Mouse (Mus musculus): ENCODE measurements around the gene Cdk1. TPM values are rescaled to one million over a fixed set of nuclear protein-coding genes. Genes with fewer than 3 reads are reported as not detected.

Gene Cdk1
- polyA plus RNA-seq, 1 experiment from 2014 or later = 179 TPM

DNA sequence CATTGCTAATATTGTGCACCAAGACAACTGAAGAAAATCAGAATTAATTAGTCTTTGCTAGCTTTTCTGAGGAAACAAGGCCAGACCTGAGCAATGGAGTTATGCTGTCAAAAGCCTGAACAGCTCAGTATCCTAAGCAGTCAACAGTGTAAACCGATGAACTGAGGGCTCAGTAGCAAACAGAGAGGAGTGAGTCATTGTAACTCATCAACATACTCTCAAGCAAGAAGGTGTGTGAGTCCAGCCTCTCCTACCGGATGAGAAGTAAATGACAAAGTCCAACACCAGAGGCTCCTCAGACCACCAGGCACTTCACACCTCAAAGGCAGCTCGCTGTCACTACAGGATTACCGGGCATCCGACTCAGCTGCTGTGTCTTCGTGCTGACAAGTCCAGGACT is 12.7 kb downstream of the Cdk1 start:
- ATAC-seq (replicated peaks) = no peak
- Histone ChIP-seq H3K4me3 (no peak overlapping the region), H3K4me1 (peaks cover 5% of the 10 kb centered on the region), H3K9ac (replicated peaks) (no peak overlapping the region), H3K36me3 (no peaks in the 10 kb centered on the region), H3K27me3 (no peaks in the 10 kb centered on the region), H3K9me3 (no peaks in the 10 kb centered on the region), H3K4me2 (replicated peaks) (no peak overlapping the region), H3K27ac (replicated peaks) (no peak overlapping the region)
- 93% methylated on average over 6 of the region's 6 CpGs for WGBS

- H3K4me1 ChIP-seq = peaks cover 19% of the 10 kb centered on the region
- no peaks in the 10 kb centered on the region for H3K9me3 ChIP-seq
- 89% methylated on average over 11 of the region's 11 CpGs for WGBS
- no peak for ATAC-seq (replicated peaks)
- H3K27me3 ChIP-seq = no peaks in the 10 kb centered on the region
- H3K36me3 ChIP-seq = no peaks in the 10 kb centered on the region
- H3K4me3 ChIP-seq = no peak overlapping the region
- H3K4me2 ChIP-seq (replicated peaks) = no peak overlapping the region
- H3K9ac ChIP-seq (replicated peaks) = no peak overlapping the region
- no peak overlapping the region; the same call in 1 of the 2 replicates for H3K27ac ChIP-seq (replicated peaks)
These were observed 16.5 kb downstream of the Cdk1 start for GRCm38 (mm10) chr10:69336219-69336618.

GRCm38 (mm10) chr10:69335611-69336010 is 17.1 kb downstream of the Cdk1 start:
- 81% methylated on average over 4 of the region's 4 CpGs for WGBS
- 0 out of 2 replicates have a peak, but pooled peaks have one; percentile 23 for ATAC-seq (replicated peaks)
- peak overlapping the region; percentile 73 for H3K27ac ChIP-seq (replicated peaks)
- H3K27me3 ChIP-seq = no peaks in the 10 kb centered on the region
- no peak overlapping the region for H3K9ac ChIP-seq (replicated peaks)
- H3K9me3 ChIP-seq = no peaks in the 10 kb centered on the region
- H3K4me3 ChIP-seq = no peak overlapping the region
- H3K36me3 ChIP-seq = no peaks in the 10 kb centered on the region
- H3K4me2 ChIP-seq (replicated peaks) = no peak overlapping the region
- peaks cover 19% of the 10 kb centered on the region for H3K4me1 ChIP-seq

GRCm38 (mm10) chr10:69335195-69335536 is 17.6 kb downstream of the Cdk1 start:
- no peak overlapping the region for H3K9ac ChIP-seq (replicated peaks)
- no peak overlapping the region for H3K4me2 ChIP-seq (replicated peaks)
- H3K36me3 ChIP-seq = no peaks in the 10 kb centered on the region
- no peak overlapping the region for H3K4me3 ChIP-seq
- H3K4me1 ChIP-seq = peaks cover 19% of the 10 kb centered on the region
- H3K27ac ChIP-seq (replicated peaks) = peak overlapping the region; percentile 73
- WGBS = 25% methylated on average over 7 of the region's 7 CpGs
- no peaks in the 10 kb centered on the region for H3K27me3 ChIP-seq
- H3K9me3 ChIP-seq = no peaks in the 10 kb centered on the region
- ATAC-seq (replicated peaks) = no peak

- H3K27ac ChIP-seq (replicated peaks) = peak overlapping the region; percentile 73
- H3K4me3 ChIP-seq = no peak overlapping the region
- H3K27me3 ChIP-seq = no peaks in the 10 kb centered on the region
- no peak overlapping the region for H3K4me2 ChIP-seq (replicated peaks)
- H3K36me3 ChIP-seq = no peaks in the 10 kb centered on the region
- H3K9me3 ChIP-seq = no peaks in the 10 kb centered on the region
- H3K9ac ChIP-seq (replicated peaks) = no peak overlapping the region
- ATAC-seq (replicated peaks) = peak; percentile 39; the same call in 1 of the 2 replicates
- H3K4me1 ChIP-seq = peaks cover 19% of the 10 kb centered on the region
- 29% methylated on average over 16 of the region's 16 CpGs for WGBS
These were observed 18.2 kb downstream of the Cdk1 start for GRCm38 (mm10) chr10:69334271-69335194.

GRCm38 (mm10) chr10:69333212-69333611 is 19.5 kb downstream of the Cdk1 start:
- WGBS = 90% methylated on average over 11 of the region's 11 CpGs
- no peak overlapping the region for H3K4me3 ChIP-seq
- no peaks in the 10 kb centered on the region for H3K36me3 ChIP-seq
- no peak for ATAC-seq (replicated peaks)
- H3K4me1 ChIP-seq = peaks cover 19% of the 10 kb centered on the region
- no peak overlapping the region for H3K4me2 ChIP-seq (replicated peaks)
- no peaks in the 10 kb centered on the region for H3K27me3 ChIP-seq
- H3K27ac ChIP-seq (replicated peaks) = no peak overlapping the region
- no peak overlapping the region for H3K9ac ChIP-seq (replicated peaks)
- H3K9me3 ChIP-seq = no peaks in the 10 kb centered on the region

- H3K27me3 ChIP-seq = no peaks in the 10 kb centered on the region
- no peak overlapping the region for H3K9ac ChIP-seq (replicated peaks)
- no peak for ATAC-seq (replicated peaks)
- no peak overlapping the region for H3K4me3 ChIP-seq
- no peak overlapping the region for H3K27ac ChIP-seq (replicated peaks)
- peaks cover 21% of the 10 kb centered on the region for H3K4me1 ChIP-seq
- H3K4me2 ChIP-seq (replicated peaks) = no peak overlapping the region
- H3K36me3 ChIP-seq = no peaks in the 10 kb centered on the region
- WGBS = 87% methylated on average over 6 of the region's 6 CpGs
- no peaks in the 10 kb centered on the region for H3K9me3 ChIP-seq
These were observed 21.5 kb downstream of the Cdk1 start for GRCm38 (mm10) chr10:69331231-69331630.

DNA sequence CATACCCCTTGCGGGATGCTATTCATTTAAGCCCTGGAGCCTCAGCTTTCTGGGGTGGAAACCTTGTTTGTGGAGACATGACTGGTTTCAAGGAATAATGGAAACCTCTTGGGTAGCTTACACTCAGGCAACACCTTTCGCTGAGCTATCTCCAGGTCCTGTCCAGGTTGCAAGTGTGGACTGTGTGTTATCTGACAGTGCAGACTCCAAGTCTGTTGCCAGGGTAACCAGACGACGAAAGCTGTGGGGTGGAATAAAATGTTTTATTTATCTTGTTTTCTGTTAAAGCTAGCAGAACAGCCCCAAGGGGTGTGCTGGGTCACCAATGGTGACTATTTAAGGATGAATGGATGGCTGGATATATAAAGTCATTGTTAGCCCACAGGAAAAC is 24.1 kb downstream of the Cdk1 start:
- Histone ChIP-seq H3K4me2 (replicated peaks) (no peak overlapping the region), H3K4me1 (peaks cover 3% of the 10 kb centered on the region), H3K9ac (replicated peaks) (no peak overlapping the region), H3K4me3 (no peak overlapping the region), H3K27ac (replicated peaks) (no peak overlapping the region), H3K27me3 (no peaks in the 10 kb centered on the region), H3K9me3 (no peaks in the 10 kb centered on the region), H3K36me3 (no peaks in the 10 kb centered on the region)
- WGBS = 65% methylated on average over 4 of the region's 4 CpGs
- ATAC-seq (replicated peaks) = no peak

DNA sequence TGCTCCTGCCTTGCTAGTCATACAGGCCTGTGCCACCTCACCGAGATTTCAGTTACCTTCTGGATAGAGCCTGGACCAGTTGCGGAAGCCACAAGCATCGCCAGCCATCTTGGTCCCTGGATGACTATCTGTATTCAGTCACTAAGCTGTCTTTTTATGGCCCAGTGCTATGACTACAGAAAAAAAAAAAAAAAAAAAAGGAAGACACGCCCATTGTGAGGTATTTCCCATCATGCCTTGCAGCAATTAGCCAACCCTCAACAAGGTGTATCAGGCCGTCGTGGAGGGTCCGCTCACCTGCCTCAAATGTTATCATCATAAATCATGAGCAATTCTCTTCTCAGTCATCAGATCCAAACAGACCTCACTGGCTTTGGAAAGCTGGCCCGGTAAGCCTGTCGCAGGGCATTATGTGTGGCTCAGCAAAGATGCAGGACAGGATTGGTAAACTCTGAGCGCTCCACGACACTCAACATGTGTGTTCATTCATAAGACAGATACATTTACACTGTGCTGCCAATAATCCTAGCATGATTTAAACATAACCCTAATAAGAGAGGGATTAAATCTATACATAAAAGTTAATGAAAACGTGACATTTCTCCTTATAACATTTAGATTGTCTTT is 24.6 kb downstream of the Cdk1 start:
- no peak overlapping the region for H3K27ac ChIP-seq (replicated peaks)
- H3K4me1 ChIP-seq = peaks cover 2% of the 10 kb centered on the region; the same call in 1 of the 2 replicates
- no peaks in the 10 kb centered on the region for H3K9me3 ChIP-seq
- H3K36me3 ChIP-seq = no peaks in the 10 kb centered on the region
- WGBS = 90% methylated on average over 12 of the region's 12 CpGs
- H3K27me3 ChIP-seq = no peaks in the 10 kb centered on the region
- ATAC-seq (replicated peaks) = no peak
- no peak overlapping the region for H3K9ac ChIP-seq (replicated peaks)
- H3K4me3 ChIP-seq = no peak overlapping the region
- H3K4me2 ChIP-seq (replicated peaks) = no peak overlapping the region

DNA sequence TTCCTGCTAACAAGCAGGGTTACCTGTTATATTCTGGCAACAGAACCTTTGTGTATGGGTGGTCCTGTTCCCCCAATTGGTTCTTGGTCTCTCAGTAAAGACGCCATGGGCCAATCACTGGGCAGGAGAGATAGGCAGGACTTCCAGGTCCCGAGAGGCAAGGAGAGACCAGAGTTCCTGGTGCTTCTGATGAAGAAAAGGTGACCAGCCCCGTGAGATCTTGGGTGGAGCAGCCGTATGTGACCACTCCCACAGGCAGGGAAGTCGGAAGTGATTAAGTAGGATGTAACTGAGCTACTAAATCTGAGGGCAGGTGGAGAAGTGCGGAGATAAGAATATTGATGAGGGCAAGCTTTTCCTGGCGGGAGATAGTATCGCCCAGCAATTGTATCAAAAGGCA is 25.4 kb downstream of the Cdk1 start:
- H3K36me3 ChIP-seq = no peaks in the 10 kb centered on the region
- H3K27me3 ChIP-seq = no peaks in the 10 kb centered on the region
- no peak overlapping the region for H3K4me3 ChIP-seq
- no peak for ATAC-seq (replicated peaks)
- WGBS = 70% methylated on average over 8 of the region's 8 CpGs
- no peak overlapping the region for H3K27ac ChIP-seq (replicated peaks)
- H3K4me1 ChIP-seq = peaks cover 2% of the 10 kb centered on the region; the same call in 1 of the 2 replicates
- H3K9me3 ChIP-seq = no peaks in the 10 kb centered on the region
- H3K9ac ChIP-seq (replicated peaks) = no peak overlapping the region
- no peak overlapping the region for H3K4me2 ChIP-seq (replicated peaks)

GRCm38 (mm10) chr10:69326433-69326832 is 26.3 kb downstream of the Cdk1 start:
- Histone ChIP-seq H3K36me3 (no peaks in the 10 kb centered on the region), H3K27me3 (no peaks in the 10 kb centered on the region), H3K4me3 (no peak overlapping the region), H3K27ac (replicated peaks) (no peak overlapping the region), H3K9me3 (no peaks in the 10 kb centered on the region), H3K4me2 (replicated peaks) (no peak overlapping the region), H3K4me1 (peaks cover 2% of the 10 kb centered on the region; the same call in 1 of the 2 replicates), H3K9ac (replicated peaks) (no peak overlapping the region)
- WGBS = 73% methylated on average over 3 of the region's 3 CpGs
- peak; percentile 45 for ATAC-seq (replicated peaks)

DNA sequence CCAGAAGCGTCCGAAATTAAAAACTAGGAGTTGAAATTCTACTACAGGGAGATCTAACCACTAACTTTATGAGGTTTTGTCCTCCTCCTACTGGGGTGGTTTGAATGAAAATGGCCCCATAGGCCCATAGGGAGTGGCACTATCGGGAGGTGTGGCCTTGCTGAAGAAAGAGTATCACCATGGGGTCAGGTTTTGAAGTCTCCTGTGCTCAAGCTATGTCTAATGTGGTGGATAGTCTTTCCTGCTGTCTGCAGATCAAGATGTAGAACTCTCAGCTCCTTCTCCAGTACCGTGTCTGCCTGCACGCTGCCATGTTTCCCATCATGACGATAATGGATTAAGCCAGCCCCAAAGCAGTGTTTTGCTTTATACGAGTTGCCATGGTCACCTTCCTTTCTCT is 27.9 kb downstream of the Cdk1 start:
- no peak overlapping the region for H3K27ac ChIP-seq (replicated peaks)
- 93% methylated on average over 7 of the region's 7 CpGs for WGBS
- H3K36me3 ChIP-seq = no peaks in the 10 kb centered on the region
- ATAC-seq (replicated peaks) = no peak
- no peak overlapping the region for H3K4me2 ChIP-seq (replicated peaks)
- H3K4me1 ChIP-seq = peaks cover 8% of the 10 kb centered on the region
- no peaks in the 10 kb centered on the region for H3K9me3 ChIP-seq
- H3K27me3 ChIP-seq = no peaks in the 10 kb centered on the region
- no peak overlapping the region for H3K9ac ChIP-seq (replicated peaks)
- no peak overlapping the region for H3K4me3 ChIP-seq
